Mouse (Mus musculus): Measurements from ENCODE around the gene Mzf1.

Gene Mzf1

GRCm38 (mm10) chr7:13007341-13008092, 47.0 kb downstream of the Mzf1 start:
- in situ Hi-C loops (cut with MboI, MseI) = loop anchor here (5.0 to 25.0 kb wide), 2 partner anchors 35 to 520 kb away; partner anchors contain the start of gene Zfp606

- in situ Hi-C loops (cut with MboI, MseI) = loop anchor here (5.0 to 25.0 kb wide), 2 partner anchors 36 to 519 kb away; partner anchors contain the start of gene Zfp606
Measured at GRCm38 (mm10) chr7:13006531-13006930, 48.0 kb downstream of the Mzf1 start.

- in situ Hi-C loops (cut with MboI, MseI) = loop anchor here (5.0 to 25.0 kb wide), 2 partner anchors 36 to 519 kb away; partner anchors contain the start of gene Zfp606
Measured at GRCm38 (mm10) chr7:13006011-13006410, 48.6 kb downstream of the Mzf1 start.

GRCm38 (mm10) chr7:13003380-13003779, 51.2 kb downstream of the Mzf1 start:
- in situ Hi-C loops (cut with MboI, MseI) = loop anchor here (25.0 kb wide), 1 partner anchor 516 kb away; the partner anchor contains the start of gene Zfp606

- in situ Hi-C loops (cut with MboI, MseI) = loop anchor here (25.0 kb wide), 1 partner anchor 514 kb away; the partner anchor contains the start of gene Zfp606
Measured at GRCm38 (mm10) chr7:13001584-13001983, 53.0 kb downstream of the Mzf1 start.

GRCm38 (mm10) chr7:12998851-12999250, 55.7 kb downstream of the Mzf1 start, which contains the start of gene Trim28:
Trim28 (plus strand) TSS chr7:12999114.
- in situ Hi-C loops (cut with MboI, MseI) = no loop called here

- in situ Hi-C loops (cut with MboI, MseI) = no loop called here
Measured at GRCm38 (mm10) chr7:12998053-12998452, 56.5 kb downstream of the Mzf1 start, which contains the start of gene Slc27a5. Slc27a5 (minus strand) TSS chr7:12998192.

- in situ Hi-C loops (cut with MboI, MseI) = no loop called here
Measured at GRCm38 (mm10) chr7:12997230-12997629, 57.3 kb downstream of the Mzf1 start.

GRCm38 (mm10) chr7:12995862-12996261, 58.7 kb downstream of the Mzf1 start:
- in situ Hi-C loops (cut with MboI, MseI) = no loop called here

GRCm38 (mm10) chr7:12993148-12993547, 61.4 kb downstream of the Mzf1 start:
- in situ Hi-C loops (cut with MboI, MseI) = no loop called here

Measured in T-helper 2 cell (primary cell).